Mouse (Mus musculus) olfactory bulb, adult 2 months (tissue): ENCODE data around the gene Zfp300. TPM values are rescaled to one million over a fixed set of nuclear protein-coding genes. Genes with fewer than 3 reads are reported as not detected.
A peak's percentile ranks its signal among the peaks of the same experiment; 100 is the strongest.

Experiments used
- H3K27ac ChIP-seq: fragments of 200-500 bp; 2 replicates; pipeline ENCODE4 v1.5.1; 2012; ENCODE audit warnings: low read depth, low read length; ENCODE audit not compliant: insufficient read depth
- H3K4me1 ChIP-seq: fragments of 200-500 bp; 2 replicates; pipeline ENCODE4 v1.6.1; 2012; ENCODE audit warnings: low read length; ENCODE audit not compliant: control insufficient read depth, insufficient read depth
- H3K4me3 ChIP-seq: fragments of 200-500 bp; 2 replicates; pipeline ENCODE4 v1.5.1; 2012; ENCODE audit warnings: mild to moderate bottlenecking, low read depth, low read length, moderate library complexity; ENCODE audit not compliant: insufficient read depth
- CTCF ChIP-seq: fragments of 200-500 bp; IDR thresholded peaks from 2 replicates; pipeline ENCODE4 v1.5.1; 2012; ENCODE audit warnings: low read depth, mild to moderate bottlenecking, low read length, moderate library complexity; ENCODE audit not compliant: insufficient read depth
- POLR2A ChIP-seq: fragments of 200-500 bp; IDR thresholded peaks from 2 replicates; pipeline ENCODE4 v1.6.1; 2012; ENCODE audit warnings: mild to moderate bottlenecking, low read depth, low read length, moderate library complexity; ENCODE audit not compliant: insufficient read depth
- WGBS: fragments of 180-500 bp; shearing (Covaris S2); methylation state at CpG from one replicate; pipeline ENCODE4 v1.1.7; 2018; 5-methylcytosine and 5-hydroxymethylcytosine counted together
- polyA plus RNA-seq: library from polyadenylated mRNA; stranded (reverse); fragments of >200 nt; gene quantifications from 2 replicates; pipeline ENCODE4 v1.2.4, GENCODE M21; 2012; ENCODE audit warnings: low replicate concordance; ENCODE audit not compliant: missing spikeins, insufficient read depth, insufficient read length

Zfp300 gene
- polyA plus RNA-seq: not detected in 2 replicates

DNA sequence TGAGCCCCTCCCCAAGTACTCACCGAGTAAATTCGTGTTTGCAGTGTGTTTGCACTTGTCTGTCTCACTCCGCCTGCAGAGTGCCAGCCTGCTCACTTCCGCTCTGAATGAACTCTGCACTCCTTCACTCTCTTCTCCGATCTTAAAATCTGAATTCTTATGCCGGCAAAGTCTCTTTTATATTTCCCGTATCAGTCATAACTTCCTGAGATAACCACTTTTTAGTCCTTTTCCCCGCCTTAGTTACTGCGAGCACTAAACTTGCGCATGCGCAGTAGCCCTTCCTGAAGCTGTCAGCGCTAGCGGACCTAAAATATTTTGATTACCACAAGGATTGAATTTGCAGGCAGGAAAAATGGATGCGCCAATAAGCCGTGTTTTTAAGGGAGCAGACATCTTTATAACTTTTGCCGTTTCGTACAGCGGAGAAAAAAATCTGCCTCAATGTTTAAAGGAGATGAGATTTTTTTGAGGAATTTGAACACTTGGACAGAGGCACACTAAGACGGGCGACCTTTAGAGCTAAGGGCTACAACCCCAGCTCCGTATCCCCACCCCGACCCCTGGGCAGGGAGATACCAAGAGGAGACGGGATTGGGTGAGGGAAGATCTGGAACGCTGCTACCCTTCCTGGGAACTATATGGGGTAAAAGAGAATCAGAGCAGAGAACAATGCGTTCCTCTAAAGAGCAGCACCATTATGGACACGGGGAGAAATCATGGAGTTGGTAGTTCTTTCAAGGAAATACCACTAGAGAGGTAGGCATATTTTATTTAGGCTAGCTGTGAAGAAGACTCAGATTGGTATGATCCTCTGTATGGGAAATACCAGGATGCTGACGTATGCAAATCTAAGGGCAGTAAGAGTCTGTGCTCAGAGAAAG is at the start of gene Zfp300:
Gene Zfp300, minus strand, starts transcription at position 545 of the 884 bp plus-strand sequence.
- Histone ChIP-seq H3K27ac (peak within 1 kb of the TSS; percentile 80), H3K4me1 (no peaks in the 10 kb centered on the region), H3K4me3 (peak within 1 kb of the TSS; percentile 59)
- TF ChIP-seq POLR2A (no peak), CTCF (no peak)
- 19% methylated on average over 27 of the region's 27 CpGs for WGBS

DNA sequence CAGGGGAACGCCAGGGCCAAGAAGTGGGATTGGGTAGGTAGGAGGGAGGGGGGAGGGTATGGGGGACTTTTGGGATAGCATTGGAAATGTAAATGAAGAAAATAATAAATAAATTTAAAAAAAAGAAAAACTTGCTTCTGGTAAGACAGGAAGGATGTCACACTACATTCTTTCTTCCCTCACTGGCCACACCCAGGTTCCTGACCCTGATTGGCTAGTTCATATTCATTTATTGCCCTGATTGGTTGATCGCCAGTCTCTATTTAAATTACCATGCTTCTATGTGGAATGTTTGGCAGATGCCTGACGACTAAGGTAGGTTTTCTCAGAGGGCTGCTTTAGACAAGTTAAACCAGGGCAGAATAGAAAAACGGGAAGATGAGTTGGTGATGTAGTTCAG is 26.2 kb upstream of the Zfp300 start, which contains the start of gene Ssxa1:
Gene Ssxa1, plus strand, starts transcription at position 301 of the 400 bp plus-strand sequence.
- TF ChIP-seq CTCF (no peak), POLR2A (no peak)
- WGBS: 76% methylated on average over 4 of the region's 4 CpGs
- Histone ChIP-seq H3K4me3 (no peak within 1 kb of the TSS), H3K4me1 (no peaks in the 10 kb centered on the region), H3K27ac (no peak within 1 kb of the TSS)

DNA sequence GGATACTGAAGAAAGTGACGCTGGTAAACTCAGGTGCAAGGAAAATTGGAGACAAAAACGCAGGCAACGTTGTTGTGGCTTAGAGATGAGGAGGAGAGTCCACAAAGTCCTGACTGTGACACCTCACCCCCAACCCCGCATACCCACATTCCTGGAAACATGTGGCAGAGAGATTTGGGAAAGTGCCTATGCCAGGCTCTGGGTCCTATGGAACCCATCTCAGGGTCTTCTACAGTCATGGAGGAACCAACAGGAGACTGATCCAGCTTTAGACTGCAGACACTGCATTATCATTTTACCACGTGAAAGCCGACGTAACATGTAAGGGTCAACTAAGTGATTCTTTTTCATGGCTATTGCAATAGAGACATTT is 526 bp upstream of the Zfp300 start:
- Histone ChIP-seq H3K4me1 (no peaks in the 10 kb centered on the region), H3K4me3 (peak overlapping the region; percentile 31), H3K27ac (0 out of 2 replicates have a peak overlapping the region, but pooled peaks have one; percentile 10)
- WGBS: 49% methylated on average over 7 of the region's 7 CpGs
- TF ChIP-seq CTCF: no peak
- no peak for TF ChIP-seq POLR2A

DNA sequence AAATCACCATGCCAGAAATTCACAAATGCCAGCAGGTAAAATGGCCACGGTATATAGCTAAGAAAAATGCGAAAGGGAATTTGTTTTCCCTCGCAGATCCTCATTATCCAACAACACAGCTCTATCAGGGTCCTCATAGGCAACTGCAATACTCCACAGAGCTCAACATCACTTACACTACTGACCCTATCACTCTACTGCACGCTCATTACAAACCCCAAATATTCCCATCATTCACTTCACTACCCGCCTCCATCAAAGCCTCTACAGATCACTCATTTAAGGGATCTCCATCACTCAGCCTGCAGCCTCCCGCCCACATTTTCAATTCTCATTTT is 713 bp downstream of the Zfp300 start:
- TF ChIP-seq POLR2A (no peak), CTCF (no peak)
- no peaks in the 10 kb centered on the region for H3K4me1 ChIP-seq
- WGBS: 26% methylated on average over 6 of the region's 6 CpGs
- H3K27ac ChIP-seq: peak overlapping the region; percentile 80; the same call in 1 of the 2 replicates
- H3K4me3 ChIP-seq: peak overlapping the region; percentile 59

DNA sequence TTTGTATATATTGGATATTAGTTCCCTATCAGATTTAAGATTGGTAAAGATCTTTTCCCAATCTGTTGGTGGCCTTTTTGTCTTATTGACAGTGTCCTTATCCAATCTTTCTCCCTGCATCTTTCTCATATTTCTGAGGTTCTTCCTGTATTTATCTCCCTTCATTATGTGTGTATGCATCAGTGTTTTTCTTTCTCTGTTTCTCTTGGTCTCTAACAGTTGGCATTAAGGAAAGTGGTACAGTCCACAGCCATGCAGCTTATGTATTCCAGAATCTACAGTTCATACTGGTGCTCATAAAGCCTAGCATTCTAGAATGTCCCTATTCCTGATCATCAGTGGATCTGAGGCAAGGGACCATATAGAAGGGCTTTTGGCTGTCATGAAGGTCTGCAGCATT is 21.2 kb downstream of the Zfp300 start, which contains the start of gene Spaca5:
Gene Spaca5, plus strand, starts transcription at position 301 of the 400 bp plus-strand sequence.
- H3K27ac ChIP-seq: no peak within 1 kb of the TSS
- H3K4me3 ChIP-seq: no peak within 1 kb of the TSS
- TF ChIP-seq CTCF (no peak), POLR2A (no peak)
- H3K4me1 ChIP-seq: no peaks in the 10 kb centered on the region

DNA sequence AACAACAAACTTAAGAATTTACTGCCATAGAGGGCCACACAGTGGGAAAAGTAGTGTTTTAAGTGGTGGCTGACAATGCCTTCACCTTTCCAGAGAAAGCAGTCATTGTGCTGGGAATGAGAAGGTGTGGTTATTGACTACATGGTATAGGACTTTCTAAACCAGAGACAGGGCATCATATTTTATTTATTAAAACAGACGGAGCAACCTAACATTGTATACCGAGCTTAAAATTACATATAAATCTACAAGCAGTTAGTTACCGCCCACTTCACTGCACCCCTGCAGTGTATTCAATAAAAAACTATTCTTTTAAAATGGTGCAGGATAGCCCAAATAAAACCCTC is 26.8 kb downstream of the Zfp300 start:
- no peak for TF ChIP-seq CTCF
- no peak for TF ChIP-seq POLR2A
- Histone ChIP-seq H3K4me3 (no peak overlapping the region), H3K27ac (no peak overlapping the region), H3K4me1 (no peaks in the 10 kb centered on the region)
- 59% methylated on average over 3 of the region's 3 CpGs for WGBS

DNA sequence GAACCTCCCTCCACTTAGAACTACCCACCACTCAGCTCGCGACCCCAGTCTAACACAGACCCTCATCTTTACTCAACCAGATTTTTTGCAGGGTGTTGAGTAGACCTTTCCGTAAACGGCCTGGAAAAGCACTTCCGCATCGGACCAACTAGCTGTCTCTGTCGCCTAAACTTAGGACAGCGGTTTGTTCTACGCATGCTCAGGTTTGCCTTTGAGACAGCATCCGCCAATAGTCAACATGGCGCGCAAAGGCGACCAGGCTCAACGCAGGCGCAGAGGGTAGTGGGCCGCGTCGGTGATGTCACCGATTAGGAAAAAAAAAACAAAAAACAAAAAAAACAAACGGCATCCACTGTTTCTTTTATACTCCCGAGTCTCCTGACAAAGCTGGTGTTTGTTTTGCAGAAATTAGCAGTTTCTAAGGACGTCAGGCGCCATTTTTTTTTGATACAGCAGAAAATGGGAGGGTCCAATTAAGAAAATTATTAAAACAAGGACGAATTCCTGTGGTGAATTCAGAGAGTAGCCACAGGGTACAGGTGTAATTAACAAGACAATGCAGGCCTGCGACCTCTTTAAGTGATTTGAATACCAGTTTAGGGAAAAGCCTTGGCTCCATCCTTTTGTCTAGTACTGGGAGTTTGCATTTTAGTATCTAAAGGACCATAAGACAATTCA is 27.3 kb downstream of the Zfp300 start, which contains the start of gene Zfp182:
Gene Zfp182, minus strand, starts transcription at position 451 of the 678 bp plus-strand sequence.
- peak; percentile 20; the same call in 1 of the 2 replicates for TF ChIP-seq POLR2A
- no peak for TF ChIP-seq CTCF
- no peak within 1 kb of the TSS for H3K27ac ChIP-seq
- WGBS: 15% methylated on average over 25 of the region's 25 CpGs
- peak within 1 kb of the TSS; percentile 74 for H3K4me3 ChIP-seq
- H3K4me1 ChIP-seq: no peaks in the 10 kb centered on the region

DNA sequence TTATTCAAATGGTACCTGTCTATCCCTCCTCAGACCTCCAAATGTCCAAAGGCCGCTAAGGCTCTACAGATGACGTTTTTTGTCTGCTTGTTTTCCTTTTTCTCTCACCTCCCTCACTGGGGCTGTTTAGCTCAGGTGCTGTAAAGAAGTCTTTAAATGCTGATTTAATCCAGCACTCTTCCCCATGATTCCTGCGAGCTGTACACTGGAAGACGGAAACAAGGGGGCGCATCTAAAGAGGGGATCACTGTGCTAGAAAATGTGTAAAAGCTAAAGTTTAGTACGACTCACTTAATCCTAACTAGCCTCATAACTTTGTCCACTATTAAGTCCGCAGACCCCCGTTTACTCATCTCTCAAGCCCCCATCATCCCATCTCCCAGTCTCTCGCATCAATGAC is 27.9 kb downstream of the Zfp300 start:
- TF ChIP-seq CTCF: no peak
- no peak for TF ChIP-seq POLR2A
- Histone ChIP-seq H3K4me1 (no peaks in the 10 kb centered on the region), H3K4me3 (peak overlapping the region; percentile 74), H3K27ac (no peak overlapping the region)
- WGBS: 38% methylated on average over 9 of the region's 9 CpGs

Other genes with a start within 250 kb of the Zfp300 start
- gene Timp1, start 219.4 kb downstream of the Zfp300 start, polyA plus RNA-seq: not detected in 2 replicates
- gene Syn1, start 168.5 kb downstream of the Zfp300 start, polyA plus RNA-seq: not detected in 2 replicates
- gene Cfp, start 158.0 kb downstream of the Zfp300 start, polyA plus RNA-seq: not detected in 2 replicates
- gene Elk1, start 138.9 kb downstream of the Zfp300 start, polyA plus RNA-seq: not detected in 2 replicates
- not detected in 2 replicates for gene Uxt, start 127.5 kb downstream of the Zfp300 start, polyA plus RNA-seq
- gene Zfp182, start 27.2 kb downstream of the Zfp300 start, polyA plus RNA-seq: not detected in 2 replicates
- gene Spaca5, start 21.1 kb downstream of the Zfp300 start, polyA plus RNA-seq: not detected in 2 replicates
- not detected in 2 replicates for gene Ssxa1, start 26.3 kb upstream of the Zfp300 start, polyA plus RNA-seq
- gene Gm21876, start 86.1 kb upstream of the Zfp300 start, polyA plus RNA-seq: not detected in 2 replicates